ENCODE assay signal across 11 mouse cellular contexts in genomic region chr14:62370819-62371218, GRCm38 (mm10).
DNase-seq lines count a peak whose midpoint lies in the region; ATAC-seq and TF ChIP-seq lines count a peak whose summit lies in the region.
"Had no signal": no experiment of that assay in that cellular context is flagged by ENCODE, and none has a peak within 500 bp of the region (broad histone marks: within the 10 kb centered on the region; RNA-seq: fewer than 3 reads in every experiment).

No protein-coding gene starts in this region.

- H3K4me2 ChIP-seq in intestine, embryonic 15.5 days (replicated peaks) = no peak overlapping the region
- no peak overlapping the region for H3K4me2 ChIP-seq in lung, embryonic 15.5 days
- H3K4me2 ChIP-seq: embryonic facial prominence, embryonic 15.5 days; neural tube, embryonic 15.5 days had no signal

- no peaks in the 10 kb centered on the region for H3K27me3 ChIP-seq in Patski
- no peaks in the 10 kb centered on the region for H3K27me3 ChIP-seq in intestine, embryonic 15.5 days (replicated peaks)
- no peaks in the 10 kb centered on the region for H3K27me3 ChIP-seq in lung, embryonic 15.5 days
- H3K27me3 ChIP-seq: embryonic facial prominence, embryonic 15.5 days; neural tube, embryonic 15.5 days had no signal

- 0 out of 2 replicates have a peak overlapping the region, but pooled peaks have one; percentile 7 for H3K27ac ChIP-seq in intestine, embryonic 15.5 days
- no peak overlapping the region for H3K27ac ChIP-seq in lung, embryonic 15.5 days
- H3K27ac ChIP-seq: embryonic facial prominence, embryonic 15.5 days; hindbrain, postnatal 0 days; neural tube, embryonic 15.5 days had no signal

- H3K4me1 ChIP-seq in intestine, embryonic 15.5 days (replicated peaks) = 0 out of 2 replicates have a peak, but pooled peaks cover 6% of the 10 kb centered on the region
- peaks cover 30% of the 10 kb centered on the region for H3K4me1 ChIP-seq in lung, embryonic 15.5 days

- no peak for TF ChIP-seq CTCF in Patski (IDR thresholded peaks at IDR 0.05)

- no peaks in the 10 kb centered on the region for H3K9me3 ChIP-seq in intestine, embryonic 15.5 days
- H3K9me3 ChIP-seq in lung, embryonic 15.5 days = no peaks in the 10 kb centered on the region
- H3K9me3 ChIP-seq: embryonic facial prominence, embryonic 15.5 days; neural tube, embryonic 15.5 days had no signal

- POLR2A ChIA-PET in Patski (lab: Charles Lee) = no interaction called here

- peak; percentile 30 for DNase-seq in Patski (ENCODE audit: low read depth, low spot score)
- peak; percentile 55 to 71 for DNase-seq in adrenal gland, postnatal 36 days
- DNase-seq in cerebellum, adult 8-10 months = no peak
- DNase-seq in spleen, adult 18-20 months = no peak
- DNase-seq: thymus, adult 18-20 months had no signal

- CTCF ChIA-PET in Patski (lab: Charles Lee) = no interaction called here

- no peak for ATAC-seq in Patski
- peak; percentile 75 for ATAC-seq in intestine, embryonic 15.5 days
- ATAC-seq in lung, embryonic 15.5 days (ENCODE audit: borderline replicate concordance, extremely low read depth, low FRiP score, low TSS enrichment) = peak; percentile 17; the same call in 1 of the 2 replicates
- no peak for ATAC-seq in megakaryocyte, adult 5-6 weeks (ENCODE audit: poor library complexity, severe bottlenecking)
- ATAC-seq: hindbrain, postnatal 0 days had no signal

- in situ Hi-C loops in Patski (cut with MboI; ENCODE audit: low pct_unique_long_range_greater_than_20kb) = no loop called here

- H3K9ac ChIP-seq in intestine, embryonic 15.5 days = no peak overlapping the region
- H3K9ac ChIP-seq in lung, embryonic 15.5 days = no peak overlapping the region
- H3K9ac ChIP-seq: embryonic facial prominence, embryonic 15.5 days; neural tube, embryonic 15.5 days had no signal

- H3K4me3 ChIP-seq in intestine, embryonic 15.5 days (replicated peaks) = no peak overlapping the region
- no peak overlapping the region for H3K4me3 ChIP-seq in lung, embryonic 15.5 days
- H3K4me3 ChIP-seq: embryonic facial prominence, embryonic 15.5 days; neural tube, embryonic 15.5 days had no signal

- WGBS in intestine, embryonic 15.5 days = 15% methylated on average over 6 of the region's 6 CpGs
- WGBS in lung, embryonic 15.5 days = 28% methylated on average over 6 of the region's 6 CpGs

- peaks cover 3% of the 10 kb centered on the region; the same call in 1 of the 2 replicates for H3K36me3 ChIP-seq in intestine, embryonic 15.5 days
- H3K36me3 ChIP-seq in lung, embryonic 15.5 days = 0 out of 2 replicates have a peak, but pooled peaks cover 13% of the 10 kb centered on the region
- H3K36me3 ChIP-seq: neural tube, embryonic 15.5 days had no signal

Comparison
In these comparisons a context has a peak if more than half of its experiments do, and no peak if none do; other contexts are left out.
1. ATAC-seq: peak in intestine, embryonic 15.5 days (single experiment) and lung, embryonic 15.5 days (single experiment); none in Patski (single experiment) and megakaryocyte, adult 5-6 weeks (single experiment).
2. DNase-seq: peak in Patski (single experiment) and adrenal gland, postnatal 36 days (2 of 2); none in cerebellum, adult 8-10 months (single experiment) and spleen, adult 18-20 months (0 of 2).